Mouse (Mus musculus): ENCODE results near the gene Mmp7.

The Mmp7 gene

DNA sequence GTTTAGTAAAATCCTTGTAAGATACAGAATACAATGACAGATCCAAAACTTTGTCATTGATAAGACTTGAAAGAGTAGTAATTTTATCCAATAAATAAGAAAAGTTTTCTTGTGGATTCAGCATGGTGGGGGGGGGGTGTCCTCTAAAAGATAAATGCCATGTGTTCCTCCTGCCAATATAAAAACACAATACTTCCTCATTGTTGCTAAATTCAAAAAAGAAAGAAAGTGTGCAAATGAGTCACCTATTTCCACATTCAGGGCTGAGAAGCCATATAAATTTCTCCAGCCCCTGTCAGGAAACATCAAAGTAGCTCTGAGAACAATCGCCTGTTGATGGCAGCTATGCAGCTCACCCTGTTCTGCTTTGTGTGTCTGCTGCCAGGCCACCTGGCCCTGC, at the start of gene Mmp7:
Mmp7 (plus strand) TSS at position 301 of the 400 bp plus-strand sequence.
- in situ Hi-C loops (cut with MboI, MseI): no loop called here

DNA sequence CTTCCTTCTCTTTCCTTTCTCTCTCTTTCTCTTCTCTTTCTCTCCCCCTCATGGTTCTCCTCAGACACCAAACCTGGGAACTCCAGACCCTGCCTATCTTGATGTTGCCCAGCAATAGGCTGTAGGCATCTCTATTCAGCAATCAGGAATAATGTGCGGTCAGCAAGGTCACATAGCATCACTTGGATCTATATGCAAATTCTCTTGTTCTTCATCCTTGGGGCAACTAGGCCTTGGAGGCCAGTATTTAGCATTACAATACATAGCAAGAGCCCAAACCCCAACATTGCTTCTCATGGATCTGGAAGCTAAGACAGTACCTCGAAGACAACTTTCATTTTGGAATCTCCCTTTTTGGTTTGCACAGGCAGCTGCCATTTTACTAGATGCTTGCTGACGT, 44.0 kb upstream of the Mmp7 start:
- in situ Hi-C loops (cut with MboI, MseI): no loop called here

DNA sequence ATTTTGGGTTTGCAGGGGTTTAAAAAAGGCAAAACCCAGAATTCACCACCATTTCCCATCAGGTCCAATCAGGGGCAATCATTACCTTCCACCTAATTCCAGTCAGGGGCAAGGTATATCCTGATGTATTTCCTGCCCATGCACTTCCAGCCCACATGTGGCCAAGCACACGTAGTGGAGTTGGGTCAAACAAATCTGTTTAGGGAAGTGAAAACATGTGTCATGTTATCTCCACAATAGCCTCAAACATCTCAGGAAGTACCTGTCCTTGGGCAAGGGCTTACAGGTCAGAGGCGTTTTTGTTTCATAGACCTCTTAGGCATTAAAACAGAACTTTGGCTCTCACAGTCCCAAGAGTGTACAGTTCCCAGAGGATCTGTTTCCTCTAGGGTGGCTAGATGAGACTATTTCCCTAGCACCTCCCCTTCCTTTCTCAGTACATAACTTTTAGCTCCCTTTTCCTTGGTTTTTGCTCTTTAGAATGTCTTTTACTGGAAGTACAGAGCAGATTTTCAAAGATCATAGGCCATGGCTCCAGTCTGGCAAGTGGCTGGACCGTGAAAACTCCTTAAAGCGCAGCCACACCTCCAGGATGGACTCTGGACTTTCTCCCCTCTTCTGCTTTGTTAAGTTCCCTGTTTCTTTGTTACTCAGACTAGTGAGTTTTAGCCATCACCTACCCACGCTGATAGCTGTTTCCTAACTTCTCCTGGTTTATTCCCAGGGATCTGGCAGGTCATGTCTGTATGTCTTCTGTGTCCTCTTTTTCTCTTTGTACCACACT, 41.3 kb upstream of the Mmp7 start:
- in situ Hi-C loops (cut with MboI, MseI): no loop called here

DNA sequence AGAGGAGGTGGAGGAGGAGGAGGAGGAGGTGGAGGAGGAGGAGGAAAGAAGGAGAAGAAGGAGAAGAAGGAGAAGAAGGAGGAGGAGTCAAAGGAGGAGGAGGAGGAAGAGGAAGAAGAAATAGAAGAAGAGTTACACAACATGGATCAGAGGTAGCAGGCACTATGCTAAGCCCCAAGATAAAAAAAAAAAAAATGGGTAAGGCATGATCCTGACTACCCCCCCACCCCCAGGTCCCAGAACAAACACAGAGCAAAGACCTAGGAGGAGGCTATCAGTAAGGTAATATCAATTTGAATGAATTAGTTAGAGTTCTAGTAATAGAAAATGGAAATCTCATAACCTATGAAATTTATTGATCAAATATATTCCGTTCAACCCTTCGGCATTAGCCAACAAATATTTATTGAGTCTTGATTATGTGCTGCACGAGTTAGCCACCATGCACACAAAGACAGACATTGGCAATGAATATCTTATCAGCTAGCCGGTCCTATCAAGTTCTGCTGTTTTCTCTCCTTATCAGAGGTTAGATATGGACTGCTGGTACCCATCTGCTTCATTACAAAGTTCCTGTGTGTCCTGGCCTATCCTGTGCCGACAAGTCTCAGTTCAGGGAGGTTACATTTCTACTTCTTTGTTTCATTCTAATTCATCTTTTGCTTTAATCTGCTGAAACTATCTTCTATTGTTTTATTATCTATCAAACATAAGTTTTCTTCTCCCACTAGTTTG, 39.4 kb upstream of the Mmp7 start:
- in situ Hi-C loops (cut with MboI, MseI): no loop called here

DNA sequence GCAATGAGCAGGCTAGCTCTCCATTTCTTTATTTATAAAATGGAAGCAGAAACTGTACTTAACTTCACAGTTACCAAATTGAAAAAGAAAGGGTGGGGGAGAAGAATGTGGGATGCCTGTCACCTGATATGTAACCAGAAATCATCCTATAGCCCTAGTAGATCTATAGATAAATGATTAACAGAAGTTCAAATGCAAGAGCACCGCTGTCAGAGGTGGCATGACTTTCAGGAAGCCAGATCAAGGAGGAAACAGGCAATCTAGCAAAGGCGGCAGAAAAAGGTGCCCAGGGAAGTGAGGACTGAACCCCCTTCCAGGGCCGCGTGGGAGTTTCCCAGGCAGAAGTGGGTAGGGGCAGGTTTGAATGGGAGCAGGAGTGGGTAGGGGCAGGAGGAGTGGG, 33.9 kb upstream of the Mmp7 start:
- in situ Hi-C loops (cut with MboI, MseI): no loop called here

DNA sequence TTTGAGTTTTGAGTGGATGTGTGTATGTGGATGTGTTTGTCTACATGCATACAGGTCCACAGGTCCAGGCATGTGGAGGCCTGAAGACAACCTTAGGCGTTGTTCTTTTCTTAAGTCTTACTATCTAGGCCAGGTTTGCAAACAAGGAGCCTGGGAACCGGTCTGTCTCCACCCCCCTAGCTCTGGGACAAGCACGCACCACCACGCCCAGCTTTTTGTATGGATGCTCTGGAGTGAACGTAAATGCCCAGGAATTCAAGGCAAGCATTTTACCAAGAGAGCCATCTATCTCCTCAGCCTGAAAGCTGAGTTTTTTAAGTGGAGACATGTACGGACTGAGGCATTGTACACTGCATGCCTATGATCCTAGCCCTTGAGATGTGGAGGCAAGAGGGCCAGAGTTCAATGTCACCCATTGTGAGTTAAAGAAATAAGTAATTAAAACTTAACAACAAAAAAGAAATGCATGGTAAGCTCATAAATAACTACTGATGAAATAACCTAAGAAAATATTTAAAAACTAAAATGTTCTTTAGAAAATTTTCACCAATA, 32.3 kb upstream of the Mmp7 start:
- in situ Hi-C loops (cut with MboI, MseI): no loop called here

DNA sequence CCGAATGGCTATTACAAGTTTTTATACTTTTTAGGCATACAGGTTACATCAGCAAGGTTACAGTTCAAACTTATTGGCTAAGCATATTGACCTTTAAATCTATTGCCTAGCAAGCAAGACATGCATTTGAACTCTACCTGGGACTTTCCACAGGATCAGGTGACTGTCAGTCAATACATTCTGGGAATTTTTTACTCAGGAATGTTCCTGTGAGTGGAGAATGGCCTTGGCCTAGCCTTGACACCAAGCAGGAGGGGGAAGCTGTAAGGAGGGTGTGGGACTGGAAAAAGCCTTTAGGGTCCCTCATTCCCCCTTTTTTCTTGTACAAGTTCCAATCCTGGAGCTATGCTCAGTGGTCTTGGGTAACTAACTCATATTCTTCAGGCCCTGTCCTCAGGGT, 30.5 kb upstream of the Mmp7 start:
- in situ Hi-C loops (cut with MboI, MseI): no loop called here

DNA sequence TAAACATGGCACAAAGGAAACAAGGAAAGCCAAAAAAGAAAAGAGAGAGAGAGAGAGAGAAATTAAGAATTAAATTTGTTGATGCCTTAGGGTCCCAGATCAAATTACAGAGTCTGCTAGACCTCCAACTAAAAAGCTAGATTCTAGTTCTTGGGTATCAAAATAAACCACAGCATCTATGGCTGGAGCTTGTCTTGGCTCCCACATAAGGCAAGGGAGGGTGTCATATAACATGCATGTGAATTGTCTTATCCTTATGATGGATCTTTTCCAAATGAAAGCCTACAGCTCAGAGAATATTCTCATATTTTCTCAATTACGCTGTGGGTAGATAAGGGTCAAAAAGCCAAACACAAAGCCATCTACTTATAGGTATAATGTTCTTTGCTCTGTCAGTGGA, 22.2 kb upstream of the Mmp7 start:
- in situ Hi-C loops (cut with MboI, MseI): no loop called here

DNA sequence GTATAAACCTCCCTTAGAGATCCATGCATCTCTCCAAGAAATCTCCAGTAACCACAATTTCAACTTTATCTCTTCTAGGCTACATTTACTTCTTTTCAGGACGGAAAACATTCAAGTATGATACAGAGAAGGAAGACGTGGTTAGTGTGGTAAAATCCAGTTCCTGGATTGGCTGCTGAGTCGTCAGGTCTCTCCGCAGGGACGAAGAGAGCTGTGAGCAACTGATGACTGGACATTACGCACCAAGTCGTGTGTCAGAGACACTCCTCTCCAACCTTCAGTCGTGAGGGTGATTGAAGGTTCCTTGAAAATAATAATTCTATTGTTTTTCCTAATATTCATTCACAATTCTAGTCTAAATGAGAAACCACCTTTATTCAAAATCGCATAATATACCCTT, 18.9 kb upstream of the Mmp7 start:
- in situ Hi-C loops (cut with MboI, MseI): no loop called here

DNA sequence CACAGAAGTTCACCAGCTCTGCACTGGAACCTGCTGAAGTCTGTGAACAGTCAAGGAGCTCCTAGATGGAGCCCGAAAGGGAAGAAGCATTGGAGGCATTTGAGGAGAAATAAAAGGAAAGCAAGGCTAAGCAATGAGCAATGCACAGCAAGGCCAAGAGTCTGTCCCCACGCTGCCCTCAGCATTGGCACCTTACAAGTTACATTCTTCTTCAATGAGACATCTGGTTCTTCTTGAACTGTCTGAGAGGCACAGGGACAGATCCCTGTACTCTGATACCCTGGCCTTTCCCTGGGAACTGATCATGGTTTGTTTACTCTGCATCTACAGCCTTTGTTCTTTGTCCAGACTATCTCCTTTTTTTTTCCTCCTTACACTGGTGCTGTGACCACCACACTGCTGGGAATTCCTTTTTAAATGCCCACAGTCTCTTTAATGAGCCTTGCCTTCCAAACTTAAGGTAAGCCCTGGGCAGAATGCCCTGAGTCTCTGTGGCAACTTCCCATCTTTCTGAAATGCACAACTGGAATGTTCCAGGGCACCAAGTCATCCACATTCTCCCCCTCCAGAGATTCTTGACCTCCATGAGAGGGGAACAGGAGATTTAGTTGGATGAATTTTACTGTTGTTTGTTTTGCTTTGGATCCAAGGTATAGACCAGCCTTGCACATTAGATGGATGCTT, 13.6 kb upstream of the Mmp7 start:
- in situ Hi-C loops (cut with MboI, MseI): no loop called here

DNA sequence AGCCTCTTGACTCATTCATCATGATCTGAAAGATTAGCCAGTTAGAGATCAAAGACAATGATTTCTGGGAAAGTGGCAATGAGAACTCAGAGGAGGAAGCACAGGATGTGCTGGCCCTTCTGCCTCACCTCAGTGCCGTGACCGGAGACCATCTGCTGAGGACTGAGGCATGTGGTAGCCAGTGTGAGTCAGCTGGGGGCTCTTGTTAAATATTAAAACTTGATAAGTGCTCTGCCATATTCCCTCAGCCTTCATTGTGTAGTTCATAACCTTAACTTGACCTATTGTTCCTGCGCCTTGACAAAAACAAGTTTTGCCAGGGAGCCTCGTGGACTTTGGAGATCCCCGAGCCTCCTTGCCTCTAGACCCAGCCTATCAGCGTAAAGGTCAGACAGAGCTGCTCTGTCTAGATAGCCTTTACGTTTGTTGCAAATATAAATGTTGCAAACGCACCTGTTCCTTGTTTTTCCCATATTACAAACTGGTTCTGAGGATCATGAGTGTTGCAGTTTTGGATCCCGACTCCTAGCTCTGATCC, 9.7 kb upstream of the Mmp7 start:
- in situ Hi-C loops (cut with MboI, MseI): no loop called here

DNA sequence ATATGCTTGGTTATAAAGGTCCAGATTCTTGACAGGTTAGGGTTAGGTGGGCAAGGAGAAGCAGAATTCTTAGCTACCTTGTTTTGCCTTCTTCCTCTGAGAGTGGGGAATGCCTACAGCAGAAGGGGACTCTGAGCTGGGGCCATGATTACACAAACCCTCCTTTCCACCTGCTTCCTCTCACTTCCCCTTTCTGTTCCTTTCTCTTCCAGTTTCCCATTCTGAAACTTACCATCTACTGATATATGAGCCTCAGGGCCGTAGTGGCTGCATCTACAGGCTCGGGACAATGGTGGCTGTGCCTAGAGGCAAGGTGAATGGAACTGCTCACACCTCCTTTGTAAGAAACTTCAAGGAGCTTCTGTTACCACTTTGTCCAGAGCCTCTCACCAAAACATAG, 5.9 kb upstream of the Mmp7 start:
- in situ Hi-C loops (cut with MboI, MseI): no loop called here

DNA sequence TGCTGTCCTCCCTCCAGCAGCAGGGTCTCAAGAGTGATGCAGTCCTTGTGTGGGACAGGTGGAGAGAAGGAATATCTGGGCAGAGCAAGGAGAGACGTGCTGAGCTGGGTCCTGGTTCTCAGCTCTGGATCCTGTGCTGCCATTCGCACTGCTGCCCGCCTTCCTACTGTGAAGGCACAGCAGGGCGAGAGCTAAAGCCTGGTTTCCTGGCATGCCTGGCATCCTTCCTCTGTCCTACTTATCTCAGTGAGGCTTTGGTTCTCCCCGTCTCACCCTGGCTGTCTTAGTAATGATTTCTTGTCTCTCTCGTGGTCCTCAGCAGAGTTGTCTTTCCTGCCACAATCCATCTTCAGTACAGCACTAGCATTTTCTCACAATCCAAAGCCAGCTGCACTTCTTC, 2.1 kb upstream of the Mmp7 start:
- in situ Hi-C loops (cut with MboI, MseI): no loop called here

DNA sequence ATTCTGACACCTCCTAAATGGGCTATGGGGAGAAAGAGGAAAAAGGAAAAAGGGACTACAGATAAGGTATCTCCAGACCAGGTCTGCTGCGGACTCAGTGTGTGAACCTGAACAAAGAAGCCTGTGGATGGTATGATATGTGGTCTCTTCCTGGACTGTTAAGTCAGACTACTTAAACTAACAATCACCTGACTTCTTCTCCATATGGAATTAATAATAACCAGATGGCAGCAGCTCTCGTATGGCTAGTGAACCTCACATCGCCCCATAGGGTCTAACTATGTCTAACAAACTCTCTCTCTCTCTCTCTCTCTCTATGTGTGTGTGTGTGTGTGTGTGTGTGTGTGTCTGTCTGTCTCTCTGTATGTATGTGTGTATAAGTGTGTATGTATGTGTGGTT, 2.1 kb downstream of the Mmp7 start:
- in situ Hi-C loops (cut with MboI, MseI): no loop called here

DNA sequence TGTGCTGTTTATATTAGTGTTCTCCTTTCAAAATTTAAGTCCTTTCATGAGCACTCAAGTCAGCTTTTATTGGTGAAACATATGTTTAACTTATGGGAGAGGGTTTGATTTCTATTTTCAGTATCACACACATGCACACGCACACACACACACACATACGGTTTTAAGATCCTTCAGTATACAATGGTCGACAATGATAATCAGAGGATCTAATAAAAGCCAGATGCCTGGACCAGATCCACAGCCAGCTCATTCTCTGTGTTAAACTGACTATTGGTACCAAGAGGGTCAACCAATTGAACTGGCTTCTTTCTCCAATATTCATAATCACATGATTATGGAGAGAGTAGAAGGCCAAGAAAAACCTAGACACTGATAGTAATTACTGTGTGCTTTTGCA, 3.8 kb downstream of the Mmp7 start:
- in situ Hi-C loops (cut with MboI, MseI): no loop called here

DNA sequence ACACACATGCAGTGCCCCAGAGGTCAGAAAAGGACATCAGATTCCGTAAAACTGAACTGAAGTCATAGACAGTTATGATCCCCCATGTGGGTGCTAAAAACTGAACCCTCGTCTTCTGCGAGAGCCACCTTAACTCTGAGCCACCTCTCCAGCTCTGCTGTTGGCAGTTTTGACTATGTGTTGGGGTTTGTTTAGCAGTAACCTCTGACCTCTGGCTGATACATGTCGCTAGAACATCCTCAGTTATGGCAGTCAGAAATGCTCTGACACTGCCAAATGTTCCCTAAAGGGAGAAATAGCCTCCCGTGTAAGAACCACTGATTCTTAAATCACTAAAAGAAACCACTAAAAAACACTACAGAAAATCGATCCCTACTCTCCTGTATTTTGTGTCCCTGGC, 16.8 kb downstream of the Mmp7 start:
- in situ Hi-C loops (cut with MboI, MseI): no loop called here

DNA sequence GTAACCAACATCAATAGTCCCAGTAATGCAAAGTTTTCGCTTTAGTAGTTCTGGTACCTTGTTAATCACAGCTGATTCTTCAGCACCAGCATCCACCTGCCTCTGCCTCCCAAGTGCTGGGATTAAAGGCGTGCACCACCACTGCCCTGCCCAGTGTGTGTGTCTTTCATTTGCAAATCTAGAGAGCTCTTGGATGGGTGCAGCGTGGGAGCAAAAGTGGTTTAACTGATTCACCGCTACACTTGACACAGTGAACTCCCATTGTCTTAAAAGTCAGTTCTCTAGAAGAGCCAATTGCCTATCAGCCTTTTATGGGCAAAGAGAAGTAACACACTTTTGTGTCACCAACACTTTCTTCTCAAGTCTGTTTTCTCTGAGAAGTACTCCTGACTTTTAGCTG, 19.3 kb downstream of the Mmp7 start:
- in situ Hi-C loops (cut with MboI, MseI): loop anchor here (5.0 kb wide), 1 partner anchor 186 kb away; no protein-coding TSS in a partner anchor

DNA sequence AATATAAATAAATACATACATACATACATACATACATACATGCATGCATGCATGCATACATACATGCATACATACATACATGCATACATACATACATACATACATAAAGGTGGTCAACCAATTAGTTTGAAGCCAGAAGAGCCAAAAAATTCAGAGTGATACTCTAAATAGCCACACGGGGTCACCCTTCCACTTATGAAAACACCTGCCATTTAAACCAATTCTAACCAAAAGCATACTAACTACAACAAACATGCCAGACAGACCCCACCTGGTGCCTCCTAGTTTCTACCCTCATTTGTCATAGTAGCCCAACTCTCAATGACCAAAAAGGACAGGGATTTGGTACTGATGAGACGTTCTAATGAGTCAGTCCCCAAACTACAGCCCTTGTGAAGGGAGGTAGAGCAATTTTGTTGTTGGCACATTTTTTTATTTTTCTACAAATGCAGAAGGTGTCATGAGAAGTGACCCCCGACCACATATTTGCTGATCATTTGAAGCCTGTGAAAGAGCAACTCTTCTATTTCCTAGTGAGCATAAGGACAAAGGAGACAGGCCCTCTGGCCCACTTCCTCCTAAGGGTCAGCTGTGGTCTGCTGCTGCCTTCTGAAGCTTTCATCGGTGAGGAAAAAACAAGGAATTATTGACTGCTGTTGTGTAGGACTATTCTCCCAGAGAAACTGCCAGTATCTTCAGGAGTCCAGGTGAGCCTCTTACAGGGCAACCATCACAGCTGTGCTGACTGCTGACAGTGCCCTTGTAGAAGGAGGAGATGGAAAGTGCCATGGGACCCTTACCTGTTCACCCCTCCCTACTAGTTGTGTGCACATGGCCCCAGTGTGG, 22.4 kb downstream of the Mmp7 start:
- in situ Hi-C loops (cut with MboI, MseI): loop anchor here (5.0 kb wide), 1 partner anchor 183 kb away; no protein-coding TSS in a partner anchor

DNA sequence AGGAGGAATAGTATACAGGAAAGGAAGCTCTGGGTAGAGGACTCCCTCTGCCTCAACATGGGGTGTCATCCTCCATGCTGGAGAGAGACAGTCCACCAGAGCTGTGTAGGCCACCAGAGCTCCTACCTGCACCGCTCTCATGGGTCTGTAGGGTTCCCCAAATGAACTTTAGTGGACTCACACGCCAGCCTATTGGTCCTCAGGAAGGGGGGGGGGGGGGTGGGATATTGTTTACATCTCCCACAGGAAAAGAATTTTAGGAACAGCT, 23.0 kb downstream of the Mmp7 start:
- in situ Hi-C loops (cut with MboI, MseI): loop anchor here (5.0 kb wide), 1 partner anchor 182 kb away; no protein-coding TSS in a partner anchor

DNA sequence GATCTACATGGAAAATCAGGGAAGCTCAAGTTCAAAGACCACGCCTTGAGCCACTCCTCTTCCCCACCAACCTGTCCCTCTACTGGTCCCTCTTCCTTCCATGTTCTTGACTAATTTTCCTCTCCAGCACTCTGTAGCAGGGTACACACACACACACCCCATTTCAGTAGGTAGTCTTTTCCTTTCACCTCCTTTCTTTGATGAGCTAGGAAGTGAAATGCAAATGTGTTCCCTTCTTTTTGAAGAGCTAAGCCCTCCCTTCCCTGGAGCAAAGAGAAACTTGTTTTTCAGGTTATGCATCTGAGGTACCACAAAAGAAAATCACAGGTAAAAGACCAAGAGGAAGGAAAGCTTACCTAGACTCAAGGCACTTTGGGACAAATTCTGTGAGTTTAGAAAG, 29.7 kb downstream of the Mmp7 start:
- in situ Hi-C loops (cut with MboI, MseI): no loop called here

DNA sequence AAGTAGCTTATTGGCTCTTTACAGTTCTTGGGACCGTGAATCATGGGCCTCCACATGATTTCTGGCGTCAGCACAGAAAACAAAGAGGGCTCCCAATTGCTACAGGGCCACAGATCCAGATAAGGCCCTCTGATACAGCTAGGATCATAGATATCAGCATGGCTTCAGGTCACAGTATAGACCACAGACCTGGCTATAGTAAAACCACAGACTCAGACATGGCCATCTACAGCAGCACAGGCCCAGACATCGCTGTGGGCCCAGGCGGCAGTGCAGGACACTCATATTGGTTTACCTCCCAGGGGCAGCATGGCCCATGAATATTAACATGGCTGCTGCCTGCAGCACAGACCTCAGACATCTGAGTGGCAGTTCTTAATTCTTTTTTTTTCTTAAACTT, 37.1 kb downstream of the Mmp7 start:
- in situ Hi-C loops (cut with MboI, MseI): no loop called here

All from T-helper 2 cell (primary cell).